Mouse (Mus musculus) lung, adult 18-20 months (tissue): ENCODE measurements around the gene Lypd8.

Experiments
- DNase-seq, 2 experiments: peaks; one replicate each; pipeline ENCODE4 v3.0.0; 2022; ENCODE audit warnings: mixed read lengths in 2 of 2

Gene Lypd8

GRCm38 (mm10) chr11:58400655-58401054 is 21.8 kb downstream of the Lypd8 start:
- DNase-seq, result no peak

- DNase-seq, result no peak
These were observed 29.2 kb downstream of the Lypd8 start for GRCm38 (mm10) chr11:58408066-58408465.

- DNase-seq, result no peak
These were observed 39.5 kb downstream of the Lypd8 start for GRCm38 (mm10) chr11:58418336-58418735.

- DNase-seq, result no peak
These were observed 42.0 kb downstream of the Lypd8 start, which contains the start of gene 1810065E05Rik for GRCm38 (mm10) chr11:58420815-58421214. 1810065E05Rik (plus strand) TSS chr11:58421111.

- no peak for DNase-seq
These were observed 53.4 kb downstream of the Lypd8 start, which contains the start of gene Gm12253 for GRCm38 (mm10) chr11:58432259-58432658. Gm12253 (plus strand) TSS chr11:58432559.

- DNase-seq, result no peak
These were observed 59.0 kb downstream of the Lypd8 start for GRCm38 (mm10) chr11:58437866-58438265.
